Mouse (Mus musculus) C2C12 (cell line): ENCODE results near the gene CK137956.

Experiments
- CTCF ChIP-seq: IDR thresholded peaks from one replicate; pipeline ENCODE4 v1.5.1; 2011; ENCODE audit not compliant: control insufficient read depth, insufficient read depth, insufficient read length
- FOSL1 ChIP-seq: IDR thresholded peaks from one replicate; pipeline ENCODE4 v1.8.0; 2011; ENCODE audit warnings: mild to moderate bottlenecking, low read length; ENCODE audit not compliant: poor library complexity, insufficient read depth, severe bottlenecking
- MAX ChIP-seq: IDR thresholded peaks from one replicate; pipeline ENCODE4 v1.6.1; 2011; ENCODE audit warnings: mild to moderate bottlenecking, control low read depth
- MYOD1 ChIP-seq: IDR thresholded peaks from one replicate; pipeline ENCODE4 v1.6.1; 2011; ENCODE audit warnings: low read depth; ENCODE audit not compliant: control insufficient read depth, insufficient read length
- MYOG ChIP-seq: IDR thresholded peaks from one replicate; pipeline ENCODE4 v1.6.1; 2011; ENCODE audit not compliant: control insufficient read depth, insufficient read length; ENCODE audit errors: extremely low read depth
- USF1 ChIP-seq: IDR thresholded peaks from one replicate; pipeline ENCODE4 v1.6.1; 2011; ENCODE audit warnings: low read depth, mild to moderate bottlenecking, control low read depth, moderate library complexity

GRCm38 (mm10) chr4:128019465-128019864 is 48.7 kb upstream of the CK137956 start:
- TF ChIP-seq USF1 (no peak), MYOG (no peak), CTCF (no peak), MAX (no peak), MYOD1 (no peak), FOSL1 (no peak)
